Mouse (Mus musculus) midbrain, postnatal 0 days (tissue): ENCODE results near the gene C77080. TPM values are rescaled to one million over a fixed set of nuclear protein-coding genes. Genes with fewer than 3 reads are reported as not detected.
A peak's percentile ranks its signal among the peaks of the same experiment; 100 is the strongest.

ENCODE experiments used
- ATAC-seq: fragments of 200-750 bp; cut with Nextera tagmentation; 2 replicates; pipeline ENCODE4 v1.8.0; 2017; ENCODE audit warnings: moderate number of reproducible peaks, mild to moderate bottlenecking, moderate TSS enrichment, moderate library complexity; ENCODE audit not compliant: low FRiP score
- DNase-seq: peaks from one replicate; pipeline ENCODE4 v3.0.0-alpha.2; 2015; ENCODE audit warnings: low spot score
- H3K27ac ChIP-seq: fragments of 300-500 bp; sonication (generic); 2 replicates; pipeline ENCODE4 v1.5.1; 2014; ENCODE audit warnings: low read depth, mild to moderate bottlenecking, low read length, mixed read lengths
- H3K27me3 ChIP-seq: fragments of 300-500 bp; sonication (generic); 2 replicates; pipeline ENCODE4 v1.6.1; 2014; ENCODE audit warnings: low read length, control low read depth, mixed read lengths; ENCODE audit not compliant: insufficient read depth
- H3K36me3 ChIP-seq: fragments of 300-500 bp; sonication (generic); 2 replicates; pipeline ENCODE4 v1.6.1; 2014; ENCODE audit warnings: low read length, control low read depth, mixed read lengths; ENCODE audit not compliant: insufficient read depth
- H3K4me1 ChIP-seq: fragments of 300-500 bp; sonication (generic); 2 replicates; pipeline ENCODE4 v1.6.1; 2014; ENCODE audit warnings: mild to moderate bottlenecking, control low read depth, antibody characterized with exemption, low read length, mixed read lengths; ENCODE audit not compliant: insufficient read depth
- H3K4me2 ChIP-seq: fragments of 300-500 bp; sonication (generic); 2 replicates; pipeline ENCODE4 v1.6.1; 2014; ENCODE audit warnings: low read depth, mild to moderate bottlenecking, low read length, mixed read lengths; ENCODE audit not compliant: poor library complexity, severe bottlenecking
- H3K4me3 ChIP-seq: fragments of 300-500 bp; sonication (generic); 2 replicates; pipeline ENCODE4 v1.5.1; 2014; ENCODE audit warnings: low read depth, mild to moderate bottlenecking, low read length, moderate library complexity
- H3K9ac ChIP-seq: fragments of 300-500 bp; sonication (generic); replicated peaks from 2 replicates; pipeline ENCODE4 v1.6.1; 2014; ENCODE audit warnings: mild to moderate bottlenecking, low read length, moderate library complexity, mixed read lengths; ENCODE audit not compliant: poor library complexity, severe bottlenecking
- H3K9me3 ChIP-seq: fragments of 300-500 bp; sonication (generic); 2 replicates; pipeline ENCODE4 v1.6.1; 2016; ENCODE audit warnings: low read length, control low read depth
- CTCF ChIP-seq: IDR thresholded peaks from 2 replicates; pipeline ENCODE4 v1.5.1; 2016; ENCODE audit warnings: antibody characterized with exemption, mild to moderate bottlenecking
- WGBS: fragments of 180-500 bp; shearing (Covaris S2); extraction: QIAGEN DNeasy Blood & Tissue Kit; methylation state at CpG from one replicate; pipeline ENCODE4 v1.1.7; 2014; 5-methylcytosine and 5-hydroxymethylcytosine counted together
- polyA plus RNA-seq: library from polyadenylated mRNA; unstranded; fragments of >200 nt; fragmentation: Nextera tagmentation; extraction: Ambion mirVana; gene quantifications from 2 replicates; pipeline ENCODE4 v1.2.1, GENCODE M21; 2015
- total RNA-seq: library from RNA; depleted of rRNA; stranded (reverse); fragments of >200 nt; gene quantifications from 2 replicates; pipeline ENCODE4 v1.2.3, GENCODE M21; 2014

C77080 gene
- total and polyA plus RNA-seq, 2 experiments from 2014 or later, result 5.2 to 25.6 TPM

DNA sequence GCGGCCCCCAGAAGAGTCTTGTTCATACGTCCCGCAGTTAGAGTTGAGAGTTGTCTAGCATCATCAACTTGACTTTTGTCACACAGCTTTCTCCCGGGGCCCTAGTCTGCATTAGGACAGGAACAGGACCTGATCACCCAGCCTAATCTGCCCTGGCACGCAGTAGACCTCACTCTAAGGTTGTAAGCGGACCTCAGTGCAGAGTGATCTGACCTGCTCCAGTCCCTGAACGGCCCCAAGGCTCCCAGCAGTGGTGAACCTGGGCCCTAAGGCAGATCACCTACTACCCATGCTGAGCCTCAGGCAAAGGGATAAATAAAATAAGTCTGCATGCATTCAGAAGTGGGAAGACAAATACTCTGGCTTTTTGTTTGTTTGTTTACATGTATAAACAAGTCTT is 11.9 kb downstream of the C77080 start:
- Histone ChIP-seq H3K36me3 (no peaks in the 10 kb centered on the region), H3K9ac (no peak overlapping the region), H3K4me1 (peaks cover 4% of the 10 kb centered on the region; the same call in 1 of the 2 replicates), H3K27me3 (peaks cover 21% of the 10 kb centered on the region), H3K4me3 (no peak overlapping the region), H3K4me2 (no peak overlapping the region), H3K27ac (no peak overlapping the region), H3K9me3 (no peaks in the 10 kb centered on the region)
- no peak for TF ChIP-seq CTCF
- WGBS, result 40% methylated on average over 7 of the region's 7 CpGs
- ATAC-seq (no peak), DNase-seq (no peak)

DNA sequence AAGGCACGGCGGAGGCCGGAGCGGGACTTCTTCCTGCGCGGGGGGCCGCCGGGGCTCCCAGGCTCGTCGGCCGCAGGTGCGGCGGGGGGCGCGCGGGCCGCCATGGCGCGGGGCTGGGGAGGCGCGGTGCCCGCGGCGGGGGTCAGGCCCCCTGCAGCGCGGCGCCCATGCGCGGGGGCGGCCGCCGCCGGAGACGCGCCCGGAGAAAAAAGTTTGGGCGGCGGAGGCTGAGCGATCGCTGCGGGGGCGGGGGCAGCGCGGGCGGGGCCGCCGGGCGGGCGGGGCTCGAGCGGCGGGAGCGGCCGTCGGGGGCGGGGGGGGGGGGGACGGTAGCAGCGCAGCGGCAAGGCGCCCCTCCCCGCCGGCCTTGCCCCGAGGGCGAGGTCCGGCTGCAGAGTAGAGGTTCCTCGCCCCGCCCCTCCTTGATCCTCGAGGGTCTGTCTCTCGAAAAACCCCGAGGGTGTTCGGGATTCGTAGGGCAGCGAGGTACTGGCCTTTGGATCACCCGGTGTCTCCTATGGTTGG is 12.9 kb downstream of the C77080 start:
- 0% methylated on average over 12 of the region's 74 CpGs for WGBS
- peak overlapping the region; percentile 52 for H3K4me3 ChIP-seq
- no peak overlapping the region for H3K27ac ChIP-seq
- peak overlapping the region; percentile 56 for H3K9ac ChIP-seq
- peaks cover 21% of the 10 kb centered on the region for H3K27me3 ChIP-seq
- ATAC-seq, result no peak
- no peaks in the 10 kb centered on the region for H3K36me3 ChIP-seq
- H3K9me3 ChIP-seq, result no peaks in the 10 kb centered on the region
- peaks cover 4% of the 10 kb centered on the region; the same call in 1 of the 2 replicates for H3K4me1 ChIP-seq
- no peak for TF ChIP-seq CTCF
- H3K4me2 ChIP-seq, result peak overlapping the region; percentile 99
- no peak for DNase-seq

DNA sequence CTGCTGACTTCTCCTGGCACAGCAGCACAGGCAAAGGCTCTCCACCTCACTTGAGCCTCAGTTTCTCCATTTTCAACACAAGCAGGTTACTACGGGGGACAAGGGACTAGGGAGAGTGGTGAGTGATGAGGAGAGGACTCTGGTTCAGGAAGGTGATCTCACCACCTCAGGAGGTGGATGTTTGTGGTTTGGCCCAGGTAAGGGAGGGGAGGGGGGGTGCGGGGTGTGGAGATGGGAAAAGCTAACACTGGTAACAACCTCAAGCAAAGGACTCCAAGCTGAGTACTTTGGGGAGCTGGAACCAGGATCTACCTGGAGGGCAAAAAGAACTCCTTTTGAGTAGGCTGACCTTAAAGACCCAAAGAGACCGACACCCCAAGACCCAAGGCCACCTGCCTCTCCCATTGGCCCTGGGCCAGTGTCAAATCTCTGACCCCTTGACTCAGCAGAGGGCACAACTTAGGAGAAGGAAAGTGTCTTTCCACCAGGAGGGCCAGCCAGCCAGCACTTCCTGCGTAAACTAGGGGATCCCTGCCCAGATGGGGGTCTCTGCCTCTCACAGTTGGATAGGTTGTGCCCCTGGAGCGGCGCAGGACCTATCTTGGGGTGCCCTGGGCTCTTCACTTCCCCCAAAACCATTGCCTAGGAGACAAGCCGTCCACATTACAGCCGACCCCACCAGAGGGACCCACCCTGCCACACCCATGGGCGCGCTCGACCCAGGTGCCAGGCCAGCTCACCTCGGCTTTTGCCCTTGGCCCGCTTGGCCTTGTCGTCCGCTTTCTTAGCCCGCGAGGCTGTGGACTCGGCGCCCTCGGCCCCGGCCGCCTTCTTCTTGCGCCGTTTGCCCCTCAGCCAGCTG is 13.6 kb downstream of the C77080 start:
- no peak for ATAC-seq
- H3K27me3 ChIP-seq, result peaks cover 21% of the 10 kb centered on the region
- 13% methylated on average over 23 of the region's 24 CpGs for WGBS

DNA sequence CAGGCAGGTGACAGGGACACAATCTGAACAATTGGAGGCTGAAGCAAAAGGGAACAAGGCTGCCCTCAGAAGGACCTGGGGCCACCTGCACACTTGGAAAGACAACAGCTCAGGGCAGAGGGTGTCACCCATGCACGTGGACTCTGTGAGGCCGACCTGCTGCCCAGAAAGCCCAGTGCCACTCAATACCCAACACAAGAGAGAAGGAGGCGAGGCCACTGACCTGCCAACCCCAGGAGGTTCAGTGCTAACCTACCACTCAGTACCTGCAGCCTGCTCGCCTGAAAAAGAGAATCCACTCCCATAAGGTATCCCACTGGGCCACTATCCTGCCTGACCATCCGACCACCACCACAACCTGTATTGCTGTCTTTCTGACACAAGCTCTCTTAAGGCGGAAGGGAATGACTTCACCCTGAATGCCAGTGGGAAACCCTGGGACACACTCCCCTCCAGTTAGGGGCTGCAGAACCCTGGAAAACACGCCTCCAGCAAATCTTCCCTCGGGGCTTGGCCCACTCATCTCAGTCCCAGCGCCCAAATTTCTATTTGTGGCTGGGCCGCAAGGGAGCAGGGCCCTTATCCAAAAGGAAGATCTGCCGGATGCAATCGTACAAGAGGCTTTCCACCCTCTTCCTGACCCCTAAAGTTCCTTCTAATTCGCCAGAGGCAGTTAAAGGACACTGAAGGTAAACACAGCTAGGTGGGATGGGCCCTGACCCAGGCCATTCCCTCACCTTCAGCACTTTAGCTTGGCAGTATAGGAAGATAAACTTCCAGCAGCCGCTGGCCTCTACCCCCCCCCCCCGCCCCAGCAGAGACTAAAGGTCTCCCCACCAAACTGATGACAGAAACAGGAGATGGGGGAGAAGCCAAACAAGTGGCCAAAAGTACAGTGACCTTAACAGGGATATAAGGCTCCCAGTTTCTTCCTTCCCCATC is 14.6 kb downstream of the C77080 start:
- no peak for TF ChIP-seq CTCF
- Histone ChIP-seq H3K27me3 (peaks cover 21% of the 10 kb centered on the region), H3K4me2 (no peak overlapping the region), H3K9me3 (no peaks in the 10 kb centered on the region), H3K36me3 (no peaks in the 10 kb centered on the region), H3K4me3 (no peak overlapping the region), H3K27ac (no peak overlapping the region), H3K4me1 (peaks cover 4% of the 10 kb centered on the region; the same call in 1 of the 2 replicates), H3K9ac (no peak overlapping the region)
- DNase-seq (no peak), ATAC-seq (no peak)
- 53% methylated on average over 15 of the region's 15 CpGs for WGBS

More for the DNA sequence above, 13.6 kb downstream of the C77080 start:
- Histone ChIP-seq H3K27ac (no peak overlapping the region), H3K9me3 (no peaks in the 10 kb centered on the region), H3K36me3 (no peaks in the 10 kb centered on the region), H3K4me2 (peak overlapping the region; percentile 99), H3K9ac (peak overlapping the region; percentile 56), H3K4me3 (peak overlapping the region; percentile 52), H3K4me1 (peaks cover 4% of the 10 kb centered on the region; the same call in 1 of the 2 replicates)
- DNase-seq, result no peak
- no peak for TF ChIP-seq CTCF

- WGBS, result 50% methylated on average over 4 of the region's 4 CpGs
- Histone ChIP-seq H3K27ac (no peak overlapping the region), H3K27me3 (peaks cover 14% of the 10 kb centered on the region), H3K9me3 (no peaks in the 10 kb centered on the region), H3K36me3 (no peaks in the 10 kb centered on the region), H3K4me3 (no peak overlapping the region), H3K4me2 (no peak overlapping the region), H3K4me1 (peaks cover 4% of the 10 kb centered on the region), H3K9ac (no peak overlapping the region)
- TF ChIP-seq CTCF, result no peak
- ATAC-seq (no peak), DNase-seq (no peak)
Measured at GRCm38 (mm10) chr4:129244802-129245201, 16.4 kb downstream of the C77080 start.
